Mouse (Mus musculus): ENCODE results near the gene 1700018F24Rik. TPM values are rescaled to one million over a fixed set of nuclear protein-coding genes. Genes with fewer than 3 reads are reported as not detected.
A peak's percentile ranks its signal among the peaks of the same experiment; 100 is the strongest.
"Not testable (repeated sequence)": the region's sequence is repeated elsewhere in the genome, so short reads cannot be mapped to it uniquely, and the experiment has no call there.

The 1700018F24Rik gene
- total and polyA plus RNA-seq, 3 experiments: not detected

DNA sequence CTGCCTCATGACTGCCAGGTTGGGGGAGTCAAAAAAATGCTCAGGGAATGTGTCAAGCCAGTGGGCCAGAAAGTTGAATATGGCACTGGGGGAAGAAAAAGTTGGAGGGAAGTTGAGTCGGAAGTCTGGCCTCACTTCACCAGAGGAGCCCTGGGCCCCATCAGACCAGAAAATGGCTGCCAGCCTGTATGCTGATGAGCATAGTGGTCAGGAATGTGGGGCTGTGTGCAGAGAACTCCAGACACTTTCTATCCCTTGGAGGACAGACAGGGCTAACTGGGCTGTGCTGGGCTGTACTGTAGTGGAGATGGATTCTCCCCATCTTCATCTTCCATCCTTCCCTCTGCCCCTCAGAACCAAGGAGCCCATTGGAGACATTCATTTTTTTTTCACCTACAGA is 12.3 kb upstream of the 1700018F24Rik start:
- in situ Hi-C loops (cut with MboI; ENCODE audit: low pct_ligation_motif_present, low pct_unique_long_range_greater_than_20kb, low sequenced_read_pairs); H3K36me3 ChIP-seq (replicated peaks in 1 of 2; ENCODE audit: control insufficient read depth in 1 of 2, insufficient read depth in 1 of 2, low read length in 1 of 2): not testable (repeated sequence)

DNA sequence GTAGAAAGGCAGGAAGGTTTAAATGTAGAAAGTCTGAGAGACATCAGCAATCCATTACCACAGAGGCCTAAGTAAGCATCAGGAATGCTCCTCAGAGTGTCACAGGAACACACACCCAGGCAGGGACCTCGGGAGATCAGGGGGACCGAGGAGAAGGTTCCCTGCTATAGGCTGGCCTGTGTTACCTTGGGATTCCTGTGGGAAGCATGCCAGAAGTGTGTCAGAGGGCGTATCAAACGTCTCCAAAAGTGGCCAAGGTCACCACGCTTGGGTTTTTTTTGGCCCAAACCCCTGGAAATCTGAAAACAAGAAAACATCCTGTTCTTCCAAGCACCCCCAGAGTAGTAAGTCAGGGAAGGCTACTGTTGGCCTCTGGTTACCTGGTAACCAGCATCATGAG is 10.4 kb upstream of the 1700018F24Rik start, which contains the start of gene Gm4871:
Gene Gm4871, minus strand, starts transcription at position 364 of the 400 bp plus-strand sequence.
- H3K4me1 ChIP-seq (ENCODE audit: control insufficient read depth in 1 of 2, insufficient read depth in 2 of 2); in situ Hi-C loops (cut with MboI; ENCODE audit: low pct_ligation_motif_present, low pct_unique_long_range_greater_than_20kb, low sequenced_read_pairs); H3K79me2 ChIP-seq (replicated peaks; ENCODE audit: control insufficient read depth, extremely low read depth, insufficient read depth, poor library complexity, severe bottlenecking); H3K27ac ChIP-seq (ENCODE audit: insufficient read depth, low read depth); H3K36me3 ChIP-seq (replicated peaks in 1 of 2; ENCODE audit: control insufficient read depth in 1 of 2, insufficient read depth in 1 of 2, low read length in 1 of 2); DNase-seq (ENCODE audit: extremely low read depth); dilution Hi-C loops (cut with MboI; ENCODE audit: extremely low pct_ligation_motif_present, extremely low pct_unique_long_range_greater_than_20kb, low sequenced_read_pairs); H3K4me2 ChIP-seq (ENCODE audit: insufficient read depth, low read depth, poor library complexity, severe bottlenecking); H3K4me3 ChIP-seq (replicated peaks in 1 of 3; ENCODE audit: low read depth in 2 of 3, low read length in 2 of 3, poor library complexity in 1 of 3); H3K9ac ChIP-seq (ENCODE audit: insufficient read depth, low read depth); H3K9me3 ChIP-seq (replicated peaks; ENCODE audit: low read length): not testable (repeated sequence)
- peaks cover 13% of the 10 kb centered on the region for H3K27me3 ChIP-seq (replicated peaks)

More for the DNA sequence above, 12.3 kb upstream of the 1700018F24Rik start:
- H3K27ac ChIP-seq (ENCODE audit: insufficient read depth, low read depth); DNase-seq (ENCODE audit: extremely low read depth); H3K4me1 ChIP-seq (ENCODE audit: control insufficient read depth in 1 of 2, insufficient read depth in 2 of 2); H3K79me2 ChIP-seq (replicated peaks; ENCODE audit: control insufficient read depth, extremely low read depth, insufficient read depth, poor library complexity, severe bottlenecking); H3K4me2 ChIP-seq (ENCODE audit: insufficient read depth, low read depth, poor library complexity, severe bottlenecking); dilution Hi-C loops (cut with MboI; ENCODE audit: extremely low pct_ligation_motif_present, extremely low pct_unique_long_range_greater_than_20kb, low sequenced_read_pairs); H3K9me3 ChIP-seq (replicated peaks; ENCODE audit: low read length); H3K4me3 ChIP-seq (replicated peaks in 1 of 3; ENCODE audit: low read depth in 2 of 3, low read length in 2 of 3, poor library complexity in 1 of 3); H3K9ac ChIP-seq (ENCODE audit: insufficient read depth, low read depth): not testable (repeated sequence)
- peaks cover 13% of the 10 kb centered on the region for H3K27me3 ChIP-seq (replicated peaks)

DNA sequence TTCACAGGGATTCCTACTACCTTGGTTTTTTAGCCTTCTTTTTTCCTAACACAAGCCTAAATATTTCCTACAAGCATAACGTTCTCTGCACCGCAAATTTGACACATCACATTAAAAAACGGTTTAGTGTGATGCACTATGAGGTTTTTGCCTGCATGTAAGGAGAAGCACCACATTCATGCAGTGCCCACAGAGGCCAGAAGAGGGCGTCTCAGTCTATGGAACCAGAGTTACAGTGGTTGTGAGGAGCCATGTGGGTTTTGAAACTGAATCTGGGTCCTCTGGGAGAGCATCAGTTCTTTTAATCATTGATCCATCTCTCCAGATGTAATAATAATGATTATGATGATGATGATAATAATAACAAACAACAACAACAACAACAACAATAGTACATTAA is 1.2 kb upstream of the 1700018F24Rik start:
- no peaks in the 10 kb centered on the region for H3K9me3 ChIP-seq (replicated peaks; ENCODE audit: low read length)
- peak; percentile 45 for DNase-seq (ENCODE audit: extremely low read depth)
- in situ Hi-C loops (cut with MboI; ENCODE audit: low pct_ligation_motif_present, low pct_unique_long_range_greater_than_20kb, low sequenced_read_pairs): no loop called here
- H3K79me2 ChIP-seq (replicated peaks; ENCODE audit: control insufficient read depth, extremely low read depth, insufficient read depth, poor library complexity, severe bottlenecking): no peaks in the 10 kb centered on the region
- no peaks in the 10 kb centered on the region for H3K4me1 ChIP-seq (ENCODE audit: control insufficient read depth in 1 of 2, insufficient read depth in 2 of 2)
- no peak overlapping the region for H3K4me2 ChIP-seq (ENCODE audit: insufficient read depth, low read depth, poor library complexity, severe bottlenecking)
- no peak overlapping the region for H3K9ac ChIP-seq (ENCODE audit: insufficient read depth, low read depth)
- H3K27ac ChIP-seq (ENCODE audit: insufficient read depth, low read depth): no peak overlapping the region
- H3K27me3 ChIP-seq (replicated peaks): no peaks in the 10 kb centered on the region
- no peaks in the 10 kb centered on the region for H3K36me3 ChIP-seq (replicated peaks in 1 of 2; ENCODE audit: control insufficient read depth in 1 of 2, insufficient read depth in 1 of 2, low read length in 1 of 2)
- no peak overlapping the region for H3K4me3 ChIP-seq (replicated peaks in 1 of 3; ENCODE audit: low read depth in 2 of 3, low read length in 2 of 3, poor library complexity in 1 of 3)
- TF ChIP-seq CTCF (conservative IDR thresholded peaks at IDR 0.05 in 1 of 2, IDR thresholded peaks at IDR 0.05 in 1 of 2; ENCODE audit: low read depth in 2 of 2, low read length in 2 of 2) (peak; percentile 40 to 56; a peak in 3 of 4 replicates), RAD21 (IDR thresholded peaks at IDR 0.05; ENCODE audit: low read depth, low read length) (peak; percentile 38), POLR2A (IDR thresholded peaks at IDR 0.05; ENCODE audit: low read depth, low read length) (no peak), BHLHE40 (IDR thresholded peaks at IDR 0.05; ENCODE audit: low read depth, low read length) (no peak), JUN (IDR thresholded peaks at IDR 0.05; ENCODE audit: insufficient read depth, low read depth, low read length) (no peak), POLR2AphosphoS2 (IDR thresholded peaks at IDR 0.05; ENCODE audit: low read depth, low read length) (no peak), ZC3H11A (IDR thresholded peaks at IDR 0.05; ENCODE audit: low read depth, low read length) (no peak), ELF1 (IDR thresholded peaks at IDR 0.05; ENCODE audit: low read depth, low read length) (no peak), JUND (conservative IDR thresholded peaks at IDR 0.05; ENCODE audit: low read depth, low read length) (no peak), MXI1 (IDR thresholded peaks at IDR 0.05; ENCODE audit: low read depth, low read length) (no peak), CHD2 (IDR thresholded peaks at IDR 0.05; ENCODE audit: low read length) (no peak), TCF12 (IDR thresholded peaks at IDR 0.05; ENCODE audit: low read depth, low read length) (no peak), ETS1 (conservative IDR thresholded peaks at IDR 0.05; ENCODE audit: low read depth, low read length) (no peak), SMC3 (IDR thresholded peaks at IDR 0.05; ENCODE audit: low read depth, low read length) (peak; percentile 34; the same call in 1 of the 2 replicates), UBTF (IDR thresholded peaks at IDR 0.05; ENCODE audit: low read depth, low read length) (no peak), MAZ (IDR thresholded peaks at IDR 0.05; ENCODE audit: low read depth, low read length) (no peak), USF1 (IDR thresholded peaks at IDR 0.05; ENCODE audit: low read depth, low read length) (no peak), ZMIZ1 (IDR thresholded peaks at IDR 0.05; ENCODE audit: low read depth, low read length) (no peak), NRF1 (IDR thresholded peaks at IDR 0.05; ENCODE audit: low read depth, low read length) (no peak), CHD1 (IDR thresholded peaks at IDR 0.05; ENCODE audit: low read depth, low read length) (no peak), TBP (conservative IDR thresholded peaks at IDR 0.05; ENCODE audit: low read depth, low read length) (no peak), NELFE (IDR thresholded peaks at IDR 0.05; ENCODE audit: low read depth, low read length) (no peak), E2F4 (IDR thresholded peaks at IDR 0.05; ENCODE audit: insufficient replicate concordance, low read depth, low read length) (no peak), MEF2A (IDR thresholded peaks at IDR 0.05; ENCODE audit: borderline replicate concordance, low read depth, low read length) (no peak), MAX (IDR thresholded peaks at IDR 0.05; ENCODE audit: low read length) (no peak), USF2 (conservative IDR thresholded peaks at IDR 0.05; ENCODE audit: low read depth, low read length) (no peak), PAX5 (IDR thresholded peaks at IDR 0.05; ENCODE audit: low read length) (no peak)
- dilution Hi-C loops (cut with MboI; ENCODE audit: extremely low pct_ligation_motif_present, extremely low pct_unique_long_range_greater_than_20kb, low sequenced_read_pairs): no loop called here
